Mouse (Mus musculus) brain, embryonic 18.5 days (tissue): ENCODE data around the gene Dlg5.

Experiments
- DNase-seq: peaks from one replicate; pipeline ENCODE4 v3.0.0-alpha.2; 2012; ENCODE audit warnings: low read depth, low spot score

The Dlg5 gene

DNA sequence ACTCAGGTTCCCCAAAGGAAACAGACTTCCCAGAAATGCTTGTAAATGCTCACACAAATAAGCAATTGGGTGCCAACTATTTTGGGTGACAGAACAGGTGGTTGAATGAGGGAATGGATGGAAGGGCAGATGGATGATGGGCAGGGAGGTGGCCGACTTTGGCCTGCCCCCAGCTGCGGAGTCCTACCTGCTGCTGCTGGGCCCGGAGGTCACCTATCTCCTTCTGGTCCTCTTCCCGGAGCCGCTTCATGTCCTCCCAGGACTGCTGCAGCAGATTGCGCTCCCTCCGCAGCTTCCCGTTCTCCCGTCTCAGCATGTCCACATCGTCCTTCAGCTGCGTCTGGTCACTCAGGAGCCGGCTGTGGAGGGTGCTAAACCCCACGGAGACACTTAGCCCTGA is 55.6 kb downstream of the Dlg5 start:
- DNase-seq, result no peak

DNA sequence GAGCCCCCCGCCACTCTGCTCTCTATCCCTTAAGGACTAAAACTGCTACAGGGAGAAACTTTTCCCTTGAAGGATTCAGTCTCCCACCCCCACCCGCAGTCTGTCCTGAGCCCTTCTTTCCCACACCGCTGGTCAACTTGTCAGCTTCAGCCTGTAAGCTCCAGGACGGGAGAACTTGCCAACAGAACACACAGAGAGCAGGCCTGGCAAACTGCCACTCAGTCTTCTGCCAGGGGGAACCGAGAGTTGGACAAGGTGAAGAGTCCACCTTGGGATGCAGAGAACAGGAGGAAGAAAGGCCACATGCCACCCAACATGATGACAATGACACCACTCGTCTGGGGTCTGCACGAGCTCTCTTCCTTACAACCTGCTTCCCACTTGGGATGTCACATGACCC is 56.1 kb downstream of the Dlg5 start:
- no peak for DNase-seq

DNA sequence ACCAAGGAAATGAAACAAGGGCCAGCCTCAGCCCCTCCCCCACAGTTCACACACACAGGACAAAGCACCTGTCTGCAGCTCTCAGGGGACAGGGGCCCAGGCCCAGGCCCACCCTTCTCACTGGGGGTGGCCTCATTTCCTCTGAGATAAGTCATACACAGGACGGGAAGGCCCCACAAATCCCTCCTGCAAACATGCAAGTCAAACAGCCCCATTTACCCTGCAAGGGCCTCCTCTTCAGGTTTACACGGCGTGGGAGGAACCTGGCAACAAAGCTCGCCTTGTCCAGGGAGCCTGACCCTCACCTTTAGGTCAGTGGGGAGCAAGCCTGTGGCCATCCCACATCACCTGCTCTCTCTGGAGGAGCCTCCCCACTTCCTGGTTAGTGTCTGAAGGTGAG is 60.2 kb downstream of the Dlg5 start:
- DNase-seq, result no peak

DNA sequence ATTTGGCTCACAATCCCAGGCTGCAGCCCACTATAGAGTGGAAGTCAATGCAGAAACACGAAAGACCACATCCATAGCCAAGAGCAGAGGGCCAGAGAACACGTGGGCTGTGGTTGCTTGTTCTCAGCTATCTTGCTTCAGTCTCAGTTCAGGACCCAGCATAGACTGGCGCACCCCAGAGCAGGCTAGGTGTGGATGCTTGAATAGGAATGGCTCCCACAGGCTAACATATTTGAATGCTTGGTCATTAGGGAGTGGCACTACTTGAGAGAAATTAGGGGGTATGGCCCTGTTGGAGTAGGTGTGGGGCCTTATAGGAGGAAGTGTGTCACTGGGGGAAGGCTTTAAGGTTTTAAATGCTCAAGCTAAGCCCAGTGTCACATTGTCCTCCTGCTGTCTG is 62.8 kb downstream of the Dlg5 start:
- DNase-seq, result no peak

DNA sequence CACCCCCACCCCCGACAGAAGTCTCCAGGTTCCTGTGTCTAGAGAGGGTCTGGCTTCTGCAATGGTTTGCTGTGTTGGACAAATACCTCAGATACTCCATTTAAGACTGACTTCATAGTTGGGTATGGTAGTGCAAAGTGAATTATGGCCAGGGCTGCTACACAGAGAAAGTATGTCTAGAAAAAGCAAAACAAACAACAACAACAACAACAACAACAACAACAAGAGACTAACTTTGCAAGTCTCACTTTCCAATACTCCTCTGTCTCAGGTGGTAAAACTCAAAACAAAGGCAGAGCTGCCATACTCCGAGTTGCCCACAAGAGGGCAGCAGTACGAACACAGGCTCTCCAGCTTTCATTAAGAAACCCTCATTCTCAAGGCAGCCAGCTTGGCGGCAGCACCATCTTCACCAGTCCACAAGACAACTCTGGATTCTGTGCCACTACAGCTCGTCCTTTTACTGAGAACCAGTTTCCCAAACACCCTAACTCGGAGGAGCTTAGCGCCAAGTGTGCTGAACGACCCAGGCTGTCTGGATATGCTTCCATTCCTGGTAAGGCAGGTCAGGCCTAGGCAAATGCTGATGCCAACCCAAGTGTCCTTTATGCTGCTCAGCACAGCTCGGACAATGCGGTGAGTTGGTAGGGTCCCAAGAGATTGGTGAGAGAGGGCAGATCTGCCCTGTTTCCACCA is 63.8 kb downstream of the Dlg5 start:
- peak; percentile 64 for DNase-seq

DNA sequence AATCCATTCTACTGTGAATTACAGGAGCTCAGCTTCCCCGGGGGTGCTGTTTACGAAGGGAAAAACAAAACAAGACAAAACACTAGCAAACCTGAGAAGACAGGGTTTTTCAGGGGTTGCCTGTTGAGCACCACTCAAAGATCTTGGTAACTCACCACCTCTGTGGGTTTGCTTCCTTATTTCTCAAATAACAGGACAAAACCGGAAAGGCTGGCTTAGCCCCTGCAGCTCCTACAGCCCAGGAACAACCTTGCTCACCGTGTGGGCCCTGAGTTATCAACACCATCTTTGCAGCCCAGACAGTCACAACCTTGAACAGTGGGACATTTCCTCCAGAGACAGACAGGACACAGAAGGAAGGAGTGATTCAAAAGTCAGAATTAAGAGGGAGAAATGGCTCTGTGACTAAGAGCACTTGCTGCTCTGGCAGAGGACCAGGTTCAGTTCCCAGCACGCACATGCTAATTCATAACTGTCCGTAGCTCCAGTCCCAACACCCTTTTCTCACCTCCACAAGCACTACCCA is 66.2 kb downstream of the Dlg5 start:
- DNase-seq, result no peak

DNA sequence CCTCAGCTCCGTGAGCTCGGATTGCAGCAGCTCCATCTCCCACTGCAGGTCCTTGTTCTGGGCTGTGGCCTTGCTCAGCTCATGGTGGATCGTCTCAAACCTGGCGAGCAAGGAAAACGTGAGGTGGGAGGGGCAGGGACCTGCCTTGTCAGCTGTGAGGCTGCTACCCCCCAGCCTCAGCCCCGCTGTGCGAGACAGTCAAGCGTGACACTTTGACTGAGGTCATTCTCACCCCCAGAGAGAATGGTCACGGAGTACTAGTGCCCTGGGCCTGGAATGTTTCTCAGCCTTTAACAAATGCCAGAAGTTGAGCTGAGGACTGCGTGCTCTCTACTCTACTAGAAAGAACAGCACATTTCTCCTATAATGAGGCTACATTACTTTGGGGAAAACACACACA is 69.1 kb downstream of the Dlg5 start:
- DNase-seq, result no peak

DNA sequence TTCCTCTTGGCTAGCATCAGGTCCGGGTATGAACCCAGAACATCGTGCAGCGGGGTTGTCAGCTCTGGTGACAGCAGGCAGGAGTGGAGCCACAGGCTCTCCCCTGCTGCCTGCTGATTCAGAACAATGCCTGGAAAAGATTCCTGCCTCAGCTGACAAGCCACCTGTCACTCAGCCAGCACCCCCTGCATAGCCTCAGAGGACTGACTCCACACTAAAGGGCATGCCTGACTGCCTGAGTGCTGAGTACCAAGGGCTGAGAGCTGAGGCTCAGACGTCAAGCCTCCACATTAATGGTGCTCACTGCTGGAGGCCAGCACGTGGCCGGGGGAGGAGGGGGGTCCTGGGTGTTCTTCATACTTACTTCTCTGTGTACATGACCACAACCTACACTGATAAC is 72.4 kb downstream of the Dlg5 start:
- no peak for DNase-seq

DNA sequence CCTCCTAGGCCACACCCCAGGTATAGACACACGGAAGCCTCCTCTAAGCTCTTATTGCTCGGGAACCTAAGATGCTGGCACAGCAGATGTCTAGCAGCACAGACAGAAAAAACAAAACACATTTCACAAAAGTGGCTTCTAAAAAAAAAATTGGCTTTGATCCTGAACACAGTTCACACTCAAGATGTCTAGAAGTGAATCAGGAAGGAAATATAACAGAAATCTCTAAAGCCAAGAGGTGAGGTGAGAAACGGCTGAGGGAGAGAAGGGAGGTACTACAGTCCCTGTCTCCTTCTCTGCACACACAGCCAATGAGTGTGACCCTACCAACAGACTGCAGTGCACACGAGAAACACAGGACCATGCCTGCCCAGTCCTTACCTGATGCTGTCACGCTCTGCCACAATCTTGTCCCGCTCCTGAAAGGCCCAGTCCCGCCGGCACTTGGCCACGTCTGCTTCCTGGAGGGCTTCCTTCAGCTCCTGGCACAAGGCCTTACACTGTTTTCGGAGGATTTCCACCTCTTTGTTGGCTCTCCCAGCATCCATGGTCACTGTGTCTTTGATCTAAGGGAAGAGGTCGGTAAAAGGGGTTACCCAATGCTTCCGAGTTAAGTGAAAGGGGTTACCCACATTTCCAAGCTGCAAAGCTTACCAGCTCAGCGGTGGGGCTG is 73.9 kb downstream of the Dlg5 start:
- DNase-seq, result no peak

DNA sequence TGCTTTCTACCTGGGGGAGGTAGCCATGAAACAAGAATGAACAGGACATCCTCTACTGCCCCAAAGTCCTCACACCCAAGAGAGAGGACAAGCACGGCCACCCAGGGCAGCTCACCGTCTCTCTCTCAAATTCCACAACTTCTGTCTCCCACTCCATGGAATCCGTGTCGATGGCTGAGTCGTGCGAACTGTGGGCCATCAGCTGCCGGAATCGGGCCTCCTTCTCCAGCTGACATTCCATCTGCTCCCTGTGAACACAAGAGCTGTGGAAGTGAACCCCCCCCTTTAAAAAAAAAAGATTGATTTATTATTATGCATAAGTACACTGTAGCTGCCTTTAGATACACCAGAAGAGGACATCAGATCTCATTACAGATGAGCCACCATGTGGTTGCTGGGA is 79.7 kb downstream of the Dlg5 start:
- DNase-seq, result no peak

DNA sequence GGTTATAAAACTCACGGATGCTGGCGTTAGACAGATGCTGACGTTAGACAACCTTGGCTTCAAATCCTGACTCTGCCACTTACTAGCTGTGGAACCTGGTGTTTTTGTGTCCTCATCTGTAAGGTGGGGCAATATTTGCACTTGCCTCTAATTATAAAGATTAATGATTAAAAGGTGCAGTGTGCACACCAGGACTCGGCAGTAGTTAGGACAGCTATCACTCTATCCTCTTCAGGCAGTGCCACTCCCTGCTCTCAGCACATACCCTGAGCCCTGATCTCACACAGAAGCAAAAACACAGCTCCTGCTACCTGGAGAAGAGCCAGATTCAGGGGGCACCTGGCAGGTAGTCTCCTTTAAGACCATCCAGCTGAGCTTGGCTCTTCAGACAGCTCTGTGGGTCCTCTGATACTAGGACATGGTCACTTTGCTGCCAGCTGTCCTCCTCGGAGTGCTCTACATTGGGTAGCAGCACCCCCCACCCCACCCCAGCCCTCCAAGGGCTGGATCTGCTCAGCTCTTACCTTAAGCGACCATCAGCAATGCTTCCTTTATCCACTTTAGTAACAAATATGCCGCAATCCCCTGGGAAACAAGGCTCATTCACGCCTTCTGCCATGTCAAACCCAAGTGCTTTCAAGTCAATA is 80.9 kb downstream of the Dlg5 start:
- no peak for DNase-seq

DNA sequence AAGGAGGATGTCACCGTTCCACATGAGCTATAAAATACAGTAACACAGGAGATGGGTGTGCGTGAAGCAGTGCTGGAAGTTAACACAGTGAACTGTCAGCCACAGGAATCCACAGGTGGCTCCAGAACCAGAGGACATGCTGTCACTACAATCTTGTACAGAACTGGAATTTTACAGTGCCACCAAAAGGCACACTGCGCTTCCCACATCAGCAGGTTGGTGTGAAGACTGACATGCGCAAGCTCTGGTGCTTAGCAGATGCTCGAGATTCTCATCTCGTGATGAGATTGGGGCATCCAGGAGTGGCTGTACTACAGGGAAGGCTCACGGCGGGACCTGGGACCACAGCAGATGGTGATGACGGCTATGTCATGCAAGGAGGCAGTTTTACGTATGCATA is 82.9 kb downstream of the Dlg5 start:
- no peak for DNase-seq

DNA sequence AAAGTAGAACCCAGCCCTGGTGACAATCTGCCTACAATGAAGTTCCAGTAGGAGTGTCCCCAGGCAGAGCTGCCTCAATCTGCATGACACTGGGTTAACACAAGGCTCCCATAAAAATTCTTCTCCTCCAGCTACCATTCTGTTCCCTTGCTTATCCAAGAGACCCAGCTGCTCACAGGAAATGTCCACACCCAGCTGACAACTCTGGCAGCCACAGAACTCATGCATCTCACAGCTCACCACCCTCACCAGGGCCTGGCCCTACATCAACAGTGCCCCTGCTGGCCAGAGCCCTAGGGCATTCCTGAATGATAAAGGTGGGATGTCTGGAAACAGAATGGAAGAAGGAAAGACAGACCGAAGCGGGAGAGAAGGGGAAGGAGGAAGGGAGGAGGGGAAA is 96.8 kb downstream of the Dlg5 start:
- DNase-seq, result no peak

DNA sequence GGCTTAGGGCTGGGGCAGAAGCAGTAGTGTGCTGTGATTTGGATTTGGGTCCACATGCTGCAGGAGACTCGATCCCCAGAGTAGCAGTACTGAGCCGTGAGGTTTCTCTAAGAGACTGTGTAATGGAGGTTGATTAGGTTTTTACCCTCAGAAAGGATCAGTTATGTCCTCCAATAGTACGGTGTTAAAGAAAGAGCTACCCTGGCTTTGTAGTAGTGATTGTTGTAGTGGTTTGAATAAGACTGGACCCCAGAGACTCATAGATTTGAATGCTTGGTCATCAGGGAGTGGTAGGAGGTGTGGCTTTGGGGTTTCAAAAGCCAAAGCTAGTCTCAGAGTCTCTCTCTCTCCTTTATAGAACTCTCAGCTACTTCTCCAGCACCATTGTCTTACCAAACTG is 100.9 kb downstream of the Dlg5 start:
- DNase-seq, result no peak

DNA sequence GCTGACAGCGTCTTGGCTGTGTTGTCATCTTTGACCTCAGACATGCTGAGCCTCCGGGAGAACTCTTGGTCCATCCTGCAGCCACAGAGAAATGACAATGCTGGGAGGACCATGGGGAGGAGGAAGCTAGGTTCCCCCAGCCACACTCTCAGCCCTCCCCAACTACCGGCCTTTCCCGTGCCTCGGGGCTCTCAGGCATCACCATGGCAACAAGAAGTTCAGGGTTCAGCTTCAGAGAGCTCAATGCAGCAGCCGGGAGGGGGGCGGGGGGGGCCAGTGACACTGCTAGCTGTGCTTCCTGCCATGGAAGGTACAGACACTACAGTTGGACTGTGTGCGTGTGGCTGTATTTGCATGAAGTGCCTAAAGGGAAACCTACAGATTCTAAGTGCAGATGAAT is 101.3 kb downstream of the Dlg5 start:
- DNase-seq, result no peak

DNA sequence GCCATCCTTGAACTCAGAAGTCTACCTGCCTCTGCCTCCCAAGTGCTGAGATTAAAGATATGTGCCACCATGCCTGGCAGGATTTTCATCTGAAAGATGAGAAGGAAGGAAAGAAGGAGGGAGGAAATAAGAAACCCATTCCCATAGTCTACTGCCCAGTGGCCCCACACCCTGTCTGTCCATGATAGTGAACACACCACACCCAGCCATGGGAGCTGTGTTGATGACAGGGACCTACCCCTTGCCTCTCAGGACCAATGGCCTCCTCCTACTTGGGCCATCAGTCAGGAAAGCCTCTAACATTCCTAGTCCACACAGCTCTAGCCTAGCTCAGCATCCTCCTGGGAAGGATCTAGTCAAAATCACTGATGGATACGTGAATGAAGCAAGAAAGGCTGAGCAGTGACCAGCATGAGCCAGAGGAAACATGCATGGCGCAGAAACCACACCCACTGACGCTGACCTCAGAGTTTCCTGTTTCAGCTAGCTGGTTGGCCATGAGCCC is 102.7 kb downstream of the Dlg5 start:
- DNase-seq, result no peak

DNA sequence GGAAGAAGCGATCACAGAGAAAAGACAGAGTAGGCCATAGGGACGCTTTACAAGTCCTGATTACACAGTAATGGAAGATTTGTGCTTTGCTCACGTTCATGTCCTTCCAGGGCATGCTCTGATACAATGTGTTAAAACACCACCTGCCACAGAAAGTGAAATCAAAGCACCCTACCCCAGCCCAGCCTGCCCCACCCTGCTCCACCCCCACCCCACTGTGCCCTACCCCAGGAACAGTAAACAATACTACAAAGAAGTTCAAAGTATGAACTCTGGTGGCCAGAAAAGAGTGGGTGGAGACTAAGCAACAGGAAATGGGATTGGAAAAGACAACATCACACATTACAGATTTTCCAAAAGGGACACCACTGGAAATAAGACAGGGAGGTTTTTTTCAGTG is 104.0 kb downstream of the Dlg5 start:
- no peak for DNase-seq

DNA sequence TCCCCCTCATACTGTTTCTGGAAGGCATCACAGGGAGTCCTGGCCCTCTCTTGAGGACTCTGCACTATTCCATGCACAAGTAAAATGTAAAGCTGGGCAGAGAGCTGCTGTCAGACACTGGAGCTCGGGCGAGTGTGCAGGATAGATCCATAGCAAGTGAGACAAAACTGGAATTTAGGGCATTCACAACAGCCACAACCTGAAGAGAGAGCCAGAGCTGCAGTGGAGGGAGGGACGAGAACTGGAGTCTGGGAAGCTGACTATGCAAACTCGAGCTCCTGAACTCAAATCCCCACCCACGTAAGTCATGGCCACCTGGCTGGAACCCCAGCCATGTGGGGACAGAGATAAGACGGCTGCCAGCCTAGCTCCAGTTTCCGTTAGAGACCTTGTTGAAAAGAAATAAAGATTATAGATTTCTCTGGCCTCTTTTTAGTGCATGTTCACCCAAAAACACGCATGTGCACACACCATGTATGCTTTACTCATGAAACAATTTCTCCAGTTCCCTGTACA is 105.4 kb downstream of the Dlg5 start:
- no peak for DNase-seq

DNA sequence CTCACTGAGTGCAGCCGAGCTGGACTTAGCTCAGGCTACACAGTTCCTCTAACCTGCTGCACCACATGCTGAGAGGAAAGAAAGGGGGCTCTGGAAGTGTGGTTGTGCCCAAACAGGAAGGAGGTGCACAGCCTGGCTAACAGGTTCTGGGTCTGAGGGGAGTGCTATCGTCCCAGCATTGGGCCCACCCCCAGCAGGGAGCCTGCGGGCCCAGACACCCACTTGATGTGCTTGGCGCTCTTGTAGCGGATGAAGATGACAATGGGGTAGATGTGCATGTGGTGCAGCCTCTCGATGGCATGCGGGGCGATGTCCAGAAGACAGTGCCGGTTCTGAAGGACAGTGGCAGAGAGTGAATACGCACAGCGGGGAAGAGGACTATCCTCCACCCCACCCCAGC is 108.8 kb downstream of the Dlg5 start:
- DNase-seq, result no peak

DNA sequence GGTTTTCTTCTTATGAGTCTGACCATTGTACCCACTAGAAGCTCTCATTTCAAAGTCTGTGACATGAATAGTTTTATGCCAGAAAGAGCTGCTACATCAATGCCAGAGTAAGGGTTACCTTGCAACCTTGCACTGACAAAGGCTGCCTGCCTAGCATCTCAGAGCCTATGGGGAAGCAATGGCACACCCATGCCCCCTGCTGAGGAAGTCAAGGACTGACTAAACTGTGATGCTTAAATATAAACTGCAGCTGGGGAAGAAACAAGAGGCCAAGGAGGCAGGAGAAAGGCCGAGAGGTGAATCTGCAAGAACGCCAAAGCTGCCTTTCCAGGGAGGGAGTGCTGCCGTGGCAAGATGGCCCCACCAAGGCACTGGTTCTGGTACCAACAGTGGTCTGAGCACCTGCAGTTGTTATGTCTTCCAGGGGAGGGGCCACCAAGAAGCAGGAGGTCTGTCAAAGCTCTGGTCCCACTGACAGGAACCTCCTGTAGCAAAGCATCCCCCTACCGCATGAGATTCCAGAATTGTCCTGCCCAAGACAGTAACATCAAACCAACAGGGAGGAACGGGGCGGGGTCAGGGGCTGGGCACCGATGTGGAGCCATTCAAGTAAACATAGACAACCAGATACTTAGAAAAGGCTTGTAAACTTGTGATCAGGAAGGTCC is 111.0 kb downstream of the Dlg5 start:
- no peak for DNase-seq

DNA sequence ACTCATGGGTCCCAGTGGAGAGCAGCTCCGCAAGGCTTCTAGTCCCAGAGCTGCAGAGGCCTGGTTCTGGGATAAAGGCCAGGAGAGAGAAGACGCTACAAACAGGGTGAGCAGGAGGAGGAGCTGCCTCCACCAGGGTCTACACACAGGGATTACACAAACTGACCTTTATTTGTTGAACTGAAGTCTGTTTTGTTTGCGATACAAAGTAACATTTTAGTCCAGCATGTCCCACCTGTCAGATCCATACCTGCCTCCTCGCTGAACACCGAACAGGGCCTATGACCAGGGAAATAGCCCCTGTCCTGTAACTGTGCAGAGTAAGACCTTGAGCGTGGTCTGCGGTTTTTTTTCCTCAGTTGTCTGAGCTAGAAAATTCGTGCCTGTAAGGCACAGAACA is 111.9 kb downstream of the Dlg5 start:
- no peak for DNase-seq

DNA sequence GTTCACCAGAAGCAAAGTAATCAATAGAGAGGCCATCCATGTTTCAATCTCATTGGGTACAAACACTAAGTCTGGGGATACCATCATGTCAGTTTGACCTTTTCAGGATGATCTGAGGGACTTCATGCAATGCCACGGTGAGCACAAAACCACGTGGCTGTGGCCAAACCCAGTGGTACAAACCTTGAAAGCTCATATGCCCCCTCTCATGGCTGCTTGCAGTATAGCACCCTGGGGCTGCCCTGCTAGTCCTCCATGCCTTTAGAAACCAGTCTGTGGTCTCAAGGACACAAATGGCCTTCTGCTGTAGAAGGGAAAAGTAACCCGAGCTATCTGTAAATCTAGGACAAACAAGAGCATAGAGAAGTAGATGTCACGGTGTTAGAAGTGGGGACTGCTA is 113.6 kb downstream of the Dlg5 start:
- no peak for DNase-seq
